Mouse (Mus musculus) cerebellum, adult 9-10 months (tissue): ENCODE data around the gene Ppm1b.

ENCODE experiments used
- DNase-seq: peaks from one replicate; pipeline ENCODE4 v3.0.0; 2022

The Ppm1b gene

DNA sequence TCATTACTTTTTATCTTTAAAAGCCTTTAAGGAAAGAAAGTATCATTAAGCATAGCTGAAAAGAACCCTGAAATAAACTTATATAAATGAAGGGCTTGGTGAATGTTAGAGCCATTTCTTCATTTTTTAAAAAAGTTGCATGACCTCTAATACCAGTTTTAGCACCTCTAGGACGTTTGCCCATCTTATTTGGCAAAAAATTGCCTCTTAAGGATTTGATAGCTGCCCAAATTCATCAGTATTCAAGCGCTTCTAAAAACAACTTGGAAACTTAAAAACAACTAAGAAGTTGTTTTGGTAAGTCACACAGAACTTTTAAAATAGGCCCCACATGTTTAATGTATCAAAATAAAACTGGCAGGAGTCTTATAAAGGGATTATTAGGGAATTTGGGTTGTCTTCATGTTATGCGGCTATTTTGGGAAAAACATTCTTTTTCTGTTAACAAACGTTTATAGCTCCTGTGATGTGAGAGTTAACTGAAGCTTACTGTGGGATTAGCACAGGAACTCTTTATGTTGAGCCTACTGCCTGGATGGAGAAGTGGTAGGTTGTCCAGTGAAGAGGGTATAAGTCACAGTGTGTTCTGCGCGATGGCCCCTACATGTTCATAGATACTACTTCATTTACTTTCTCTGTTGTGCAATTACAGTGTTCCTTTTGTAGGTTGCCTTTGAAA, 2.6 kb downstream of the Ppm1b start:
- peak; percentile 55 for DNase-seq

DNA sequence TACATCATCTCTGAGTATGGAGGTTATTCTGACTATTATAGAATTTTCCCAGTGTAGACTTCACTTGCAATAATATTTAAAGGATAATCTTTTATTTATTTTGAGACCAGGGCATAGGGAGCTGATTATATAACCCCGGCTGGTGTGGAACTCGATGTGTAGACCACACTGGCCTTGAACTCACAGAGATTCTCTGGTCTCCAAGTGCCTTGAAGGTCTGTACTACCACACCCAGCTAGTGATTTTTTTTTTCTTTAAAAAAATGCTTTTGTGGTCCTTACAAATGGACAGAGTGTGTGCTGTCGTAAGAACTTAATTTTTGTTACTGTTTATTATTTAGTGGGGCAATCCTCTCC, 3.1 kb downstream of the Ppm1b start:
- DNase-seq, result peak; percentile 44

DNA sequence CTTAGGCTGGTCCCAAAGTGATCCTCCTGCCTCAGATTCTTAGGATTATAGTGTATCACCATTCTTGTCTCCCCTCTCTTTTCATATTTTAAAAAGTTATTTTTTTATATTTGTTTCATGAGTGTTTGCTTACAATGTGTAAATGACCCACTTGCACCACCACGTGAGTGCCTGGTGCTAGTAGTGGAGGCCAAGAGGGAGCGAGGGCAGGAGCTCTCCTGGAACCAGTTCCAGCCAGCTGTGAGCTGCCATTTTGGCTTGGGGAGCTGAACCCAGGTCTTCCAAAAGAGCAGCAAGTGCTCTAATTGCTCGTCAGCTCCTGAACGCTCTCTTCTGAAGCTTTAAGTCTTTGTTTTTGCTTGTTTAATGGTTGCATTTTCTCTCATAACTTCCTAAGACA, 3.6 kb downstream of the Ppm1b start:
- DNase-seq, result peak; percentile 44

DNA sequence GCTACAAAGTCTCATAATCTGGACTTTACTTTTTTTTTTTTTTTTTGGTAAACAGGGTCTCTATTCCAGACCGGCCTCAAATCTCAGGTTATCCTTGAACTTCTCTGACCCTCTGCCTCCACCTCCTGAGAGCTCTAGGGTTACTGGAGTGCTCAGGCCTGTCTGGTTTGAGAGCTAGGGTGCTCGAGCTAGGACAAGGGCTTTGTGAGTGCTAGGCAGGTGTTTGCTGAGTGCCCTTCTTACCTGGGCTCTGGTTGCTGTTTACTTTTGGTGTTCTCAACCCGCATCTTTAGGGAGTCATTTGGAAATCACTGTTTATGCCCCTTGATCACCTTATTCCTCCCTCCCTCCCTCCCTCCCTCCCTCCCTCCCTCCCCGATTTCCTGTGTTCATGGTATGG, 5.5 kb downstream of the Ppm1b start:
- no peak for DNase-seq

DNA sequence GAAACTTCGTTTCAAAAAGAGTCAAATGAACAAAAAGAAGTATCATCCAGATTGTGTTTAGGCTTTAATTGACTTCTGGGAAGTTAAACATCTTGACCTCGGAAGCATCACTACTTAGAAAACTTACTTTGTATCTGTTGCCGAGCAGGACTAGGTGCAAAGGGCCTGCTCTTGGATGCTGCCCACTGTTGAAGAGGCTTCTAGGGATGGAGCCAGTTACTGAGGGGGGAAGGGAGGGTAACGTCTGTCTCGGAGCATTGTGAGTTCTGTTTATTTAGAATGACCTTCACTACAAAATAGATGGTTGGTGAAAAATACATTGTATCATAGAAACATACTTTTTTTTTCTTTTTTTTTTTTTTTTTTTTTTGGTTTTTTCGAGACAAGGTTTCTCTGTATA, 7.1 kb downstream of the Ppm1b start:
- DNase-seq, result no peak

DNA sequence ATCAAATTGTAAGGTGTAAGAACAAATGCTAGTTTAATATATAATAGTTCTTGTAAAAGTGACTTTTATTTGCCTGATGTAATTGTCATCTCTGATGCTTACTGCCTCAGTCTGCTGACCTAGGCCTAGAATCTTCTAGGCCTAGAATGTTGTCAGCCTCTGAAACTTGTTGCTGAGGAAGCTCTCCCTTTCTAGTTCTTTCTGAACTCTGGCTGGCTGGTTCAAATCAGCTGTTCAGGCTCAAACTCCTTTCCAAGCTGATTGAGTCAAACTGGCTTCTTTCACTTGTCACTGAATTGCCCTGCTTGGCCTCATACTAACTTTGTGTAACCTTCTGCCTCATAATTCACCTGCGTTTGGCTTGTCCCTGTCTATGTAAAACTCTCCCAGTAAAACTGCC, 9.7 kb downstream of the Ppm1b start:
- no peak for DNase-seq

DNA sequence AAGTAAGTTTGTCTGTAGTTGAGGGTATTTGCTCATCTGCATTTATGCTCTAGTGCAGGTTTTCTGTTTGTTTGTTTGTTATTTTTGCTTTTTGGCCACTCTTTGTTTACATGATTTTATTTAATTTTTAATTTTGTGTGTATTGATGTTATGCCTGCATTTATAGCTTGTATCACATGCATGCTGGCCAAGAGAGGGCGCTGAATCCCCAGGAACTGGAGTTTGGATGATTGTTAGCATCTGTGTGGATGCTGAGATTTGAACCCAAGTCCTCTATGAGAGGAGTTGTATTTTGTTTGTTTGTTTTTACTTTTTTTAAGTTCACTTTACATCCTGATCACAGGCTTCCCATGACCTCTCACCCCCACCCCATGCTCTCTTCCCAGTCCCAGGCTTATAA, 10.5 kb downstream of the Ppm1b start:
- DNase-seq, result no peak

DNA sequence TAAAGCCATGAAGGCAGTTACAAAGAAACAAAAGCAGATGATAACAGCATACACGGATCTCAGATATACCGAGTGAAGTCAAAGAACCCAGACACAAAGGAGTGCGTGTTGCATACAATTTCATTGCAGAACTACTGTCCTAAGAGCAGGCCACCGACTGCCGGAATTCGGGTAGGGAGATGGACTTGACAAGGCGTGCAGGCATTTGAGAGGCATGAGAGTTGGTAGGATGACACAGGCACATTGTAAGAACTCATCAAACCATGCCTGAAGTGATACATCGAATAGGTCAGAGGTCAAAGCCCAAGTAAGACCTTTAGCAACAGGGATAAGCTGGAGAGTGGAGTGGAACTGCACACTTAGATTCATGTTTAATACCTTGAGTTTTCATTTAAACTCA, 13.4 kb downstream of the Ppm1b start:
- no peak for DNase-seq

DNA sequence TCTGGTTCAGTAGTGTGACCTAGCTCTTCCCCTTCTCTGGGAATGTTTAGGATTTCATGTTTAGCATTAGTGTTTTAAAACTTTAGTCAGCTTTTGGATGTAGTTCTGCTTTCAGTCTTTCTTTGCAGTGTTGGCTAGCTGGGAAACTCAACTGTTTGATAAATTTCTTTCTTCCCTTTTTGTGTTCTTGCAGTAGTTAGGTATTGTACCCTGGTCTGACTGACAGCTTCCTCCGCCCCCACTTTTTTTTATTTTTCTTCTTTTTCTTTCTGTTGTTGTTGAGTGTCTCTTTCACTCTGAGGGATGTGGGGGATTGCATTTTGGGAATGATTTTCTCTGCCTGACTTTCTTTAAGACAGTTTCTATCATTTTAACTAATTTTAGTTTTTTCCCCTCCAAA, 25.2 kb downstream of the Ppm1b start:
- DNase-seq, result no peak

DNA sequence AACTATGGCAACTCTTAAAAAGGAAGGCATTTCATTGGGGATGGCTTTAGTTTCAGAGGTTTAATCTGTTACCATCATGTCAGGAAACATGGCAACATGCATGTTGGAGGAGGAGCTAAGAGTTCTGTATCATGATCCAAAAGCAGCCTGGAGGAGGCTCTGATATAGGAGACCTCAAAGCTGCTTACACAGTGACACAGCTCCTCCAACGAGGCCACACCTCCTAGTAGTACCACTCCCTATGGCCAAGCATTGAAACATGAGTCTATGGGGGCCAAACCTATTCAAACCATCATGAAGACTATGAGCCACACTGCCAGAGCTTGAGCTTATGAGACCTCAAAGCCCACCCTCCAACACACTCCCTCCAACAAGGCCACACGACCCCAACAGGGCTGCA, 26.2 kb downstream of the Ppm1b start:
- DNase-seq, result no peak

DNA sequence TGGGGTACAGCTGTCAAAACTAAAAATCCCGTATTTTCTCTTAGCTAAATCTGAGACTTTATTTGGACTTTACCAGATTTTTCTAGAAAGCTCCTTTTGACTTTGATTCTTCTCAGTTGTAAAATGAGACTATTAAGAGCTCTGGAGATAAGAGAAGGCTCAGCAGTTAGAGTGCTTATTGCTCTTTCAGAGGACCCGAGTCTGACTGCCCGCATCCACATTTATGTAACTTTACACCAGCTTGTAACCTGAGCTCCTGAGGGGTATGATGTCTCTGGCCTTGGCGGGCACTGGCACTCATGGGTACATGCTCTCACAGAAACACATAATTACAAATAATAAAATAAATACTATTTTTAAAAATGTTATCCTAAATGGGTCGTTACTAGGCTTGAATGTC, 29.8 kb downstream of the Ppm1b start:
- no peak for DNase-seq

DNA sequence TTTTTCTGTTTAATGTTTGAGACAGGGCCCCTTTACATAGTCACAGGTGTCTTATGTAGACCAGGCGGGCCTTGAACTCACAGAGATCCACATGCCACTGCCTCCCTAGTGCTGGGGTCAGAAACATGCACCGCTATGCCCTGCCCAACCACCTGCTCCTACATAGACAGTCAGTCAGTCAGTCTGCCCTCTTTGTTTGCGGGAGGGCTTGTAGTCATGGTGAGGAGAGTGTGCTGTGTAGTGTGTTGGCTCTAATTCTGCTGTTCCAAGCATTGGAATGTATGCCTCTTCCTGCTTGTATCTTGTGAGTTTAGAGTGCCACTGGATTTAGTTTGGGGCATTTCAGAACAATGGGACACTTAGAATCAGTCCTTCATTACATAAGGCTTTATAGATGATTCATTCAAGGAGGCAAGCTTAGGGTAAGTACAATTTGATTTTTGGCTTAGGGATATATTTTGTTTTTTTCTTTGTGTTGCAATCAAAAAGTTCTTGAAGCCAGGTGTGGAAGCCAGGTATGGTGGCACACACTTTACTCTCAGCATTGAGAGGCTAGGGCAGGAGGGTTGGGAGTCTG, 31.4 kb downstream of the Ppm1b start:
- no peak for DNase-seq

DNA sequence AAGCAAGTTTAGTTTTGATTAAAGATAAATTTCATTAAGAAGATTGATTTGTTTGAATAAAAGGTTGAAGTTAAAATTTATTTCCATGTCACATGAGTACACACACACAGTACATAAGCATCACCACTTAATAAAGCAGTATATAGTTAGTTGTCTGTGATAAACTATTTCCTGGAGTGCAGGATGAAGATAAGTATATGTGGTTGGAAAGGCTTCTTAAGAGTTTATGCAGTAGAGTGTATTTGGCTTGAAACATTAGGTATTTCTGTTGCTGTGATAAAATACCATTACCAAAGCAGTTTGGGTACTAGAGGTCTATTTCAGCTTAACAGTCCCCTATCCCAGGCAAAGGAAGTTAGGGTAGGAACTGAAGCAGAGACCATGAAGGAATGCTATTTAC, 32.0 kb downstream of the Ppm1b start:
- DNase-seq, result no peak

DNA sequence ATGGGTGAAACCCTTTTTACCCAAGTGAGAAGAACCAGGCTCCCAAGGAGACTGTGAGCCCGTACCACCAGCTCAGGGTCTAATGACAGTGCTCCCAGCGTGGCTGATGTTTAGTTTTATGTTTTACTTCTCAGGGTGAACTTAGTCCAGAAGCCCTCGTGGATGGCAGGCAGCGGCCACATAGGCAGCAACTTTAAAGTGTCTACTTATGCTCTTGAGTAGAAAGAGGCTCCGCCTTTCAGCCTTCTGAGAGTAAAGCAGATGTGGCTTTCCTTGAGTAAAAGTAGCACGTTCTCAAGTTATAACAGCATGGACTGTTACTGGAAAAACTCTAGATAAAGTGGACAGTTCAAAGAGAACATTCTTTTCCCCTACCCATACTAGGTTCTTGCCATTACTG, 39.3 kb downstream of the Ppm1b start:
- no peak for DNase-seq

DNA sequence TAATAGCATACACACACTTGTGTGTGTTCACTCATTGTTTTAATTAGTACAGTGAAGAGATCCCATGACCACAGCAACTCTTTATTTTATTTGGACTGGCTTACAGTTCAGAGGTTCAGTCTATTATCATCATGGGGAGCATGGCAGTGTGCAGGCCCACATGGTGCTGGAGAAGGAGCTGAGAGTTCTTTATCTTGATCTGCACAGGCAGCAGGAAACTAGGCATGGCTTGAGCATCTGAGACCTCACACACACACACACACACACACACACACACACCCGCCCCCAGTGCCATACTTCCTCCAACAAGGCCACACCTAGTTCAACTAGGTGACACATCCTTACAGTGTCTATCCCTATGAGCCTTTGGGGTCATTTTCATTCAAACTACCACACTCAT, 41.1 kb downstream of the Ppm1b start:
- no peak for DNase-seq

DNA sequence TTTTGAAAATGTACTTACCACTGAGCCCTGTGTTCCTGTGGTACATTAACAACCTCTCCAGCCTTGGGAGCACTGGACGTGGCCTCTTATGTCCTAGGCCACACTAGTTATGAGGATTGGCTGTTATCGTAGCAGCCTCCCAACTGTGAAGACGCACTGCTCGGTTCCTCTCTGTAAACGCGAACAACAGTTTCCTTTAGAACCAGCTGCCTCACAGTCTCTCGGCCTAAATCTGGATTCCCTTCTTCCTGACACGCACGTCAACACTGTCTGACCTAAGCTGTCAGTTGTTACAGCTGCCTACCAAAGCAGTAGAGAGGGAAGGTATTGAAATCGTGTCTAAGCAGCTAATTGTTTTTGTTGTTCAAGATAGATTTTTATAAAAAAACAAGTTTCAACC, 43.1 kb downstream of the Ppm1b start:
- no peak for DNase-seq

DNA sequence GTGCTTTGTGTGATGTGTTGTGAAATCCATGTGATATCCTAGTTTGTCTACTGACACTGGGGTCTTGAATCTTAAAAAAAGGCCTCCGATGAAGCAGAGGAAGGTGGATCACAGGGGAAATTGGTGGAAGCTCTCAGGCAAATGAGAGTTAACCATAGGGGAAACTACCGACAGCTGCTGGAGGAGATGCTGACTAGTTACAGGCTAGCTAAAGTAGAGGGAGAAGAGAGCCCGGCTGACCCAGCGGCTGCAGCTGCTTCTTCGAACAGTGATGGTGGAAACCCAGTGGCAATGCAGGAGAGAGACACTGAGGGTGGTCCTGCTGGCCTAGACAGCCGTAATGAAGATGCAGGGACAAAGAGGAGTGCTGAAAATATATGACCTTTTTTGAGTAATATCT, 56.9 kb downstream of the Ppm1b start:
- no peak for DNase-seq

DNA sequence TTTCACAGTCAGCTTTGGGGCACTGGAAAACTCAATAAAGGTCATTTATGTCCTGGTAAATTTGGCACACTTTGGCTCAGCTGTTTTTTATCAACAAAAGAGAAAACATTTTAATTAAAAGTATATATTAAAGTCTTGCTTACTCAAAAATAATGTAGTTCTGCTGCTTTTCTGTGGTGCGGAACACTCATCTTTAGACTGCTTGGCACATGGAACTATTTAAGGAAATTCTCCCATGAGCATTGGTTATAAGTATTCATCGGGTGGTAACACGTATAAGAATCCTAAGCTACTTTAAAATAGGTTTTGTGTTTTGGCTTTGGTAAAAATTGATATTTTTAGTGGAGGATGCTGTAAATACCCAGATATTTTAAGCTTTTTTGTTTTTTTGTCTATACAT, 58.1 kb downstream of the Ppm1b start:
- no peak for DNase-seq

DNA sequence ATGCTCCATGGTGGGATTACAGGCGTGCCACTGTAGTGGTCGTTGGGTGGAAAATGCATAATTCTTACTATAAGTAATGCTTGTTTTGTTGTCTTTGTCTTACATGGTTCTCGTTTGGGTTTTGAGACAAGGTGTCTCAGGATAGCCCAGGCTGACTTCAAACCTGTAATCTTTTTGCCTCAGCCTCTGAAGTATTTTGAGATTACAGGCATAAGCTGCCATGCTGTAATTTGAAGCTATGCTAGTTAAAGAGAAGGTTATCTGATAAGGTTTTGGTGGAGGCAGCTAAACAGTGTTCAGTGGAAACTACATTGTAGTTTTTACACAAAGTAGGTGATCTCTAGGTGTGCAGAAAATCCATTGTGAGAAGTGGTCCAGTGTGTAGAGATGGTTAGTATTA, 61.8 kb downstream of the Ppm1b start:
- DNase-seq, result no peak

DNA sequence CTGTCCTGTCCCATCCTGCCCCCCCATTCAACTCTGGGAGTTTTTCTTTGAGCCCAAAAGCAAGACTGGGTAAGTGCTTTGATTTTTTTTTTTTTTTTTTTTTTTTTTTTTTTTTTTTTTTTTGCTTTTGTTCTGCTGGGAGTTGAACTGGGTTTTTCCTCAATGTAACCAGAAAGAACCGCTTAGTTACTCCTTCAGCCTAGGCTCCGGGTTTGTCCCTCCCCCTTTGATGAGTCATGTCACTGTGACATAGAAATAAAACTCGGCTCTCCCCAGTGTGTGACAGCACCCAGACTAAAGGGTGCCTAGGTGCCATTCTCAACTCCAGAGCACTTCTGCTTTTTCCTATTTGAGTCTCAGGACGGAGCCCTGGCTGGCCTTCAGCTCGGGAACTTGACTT, 62.3 kb downstream of the Ppm1b start:
- DNase-seq, result no peak

DNA sequence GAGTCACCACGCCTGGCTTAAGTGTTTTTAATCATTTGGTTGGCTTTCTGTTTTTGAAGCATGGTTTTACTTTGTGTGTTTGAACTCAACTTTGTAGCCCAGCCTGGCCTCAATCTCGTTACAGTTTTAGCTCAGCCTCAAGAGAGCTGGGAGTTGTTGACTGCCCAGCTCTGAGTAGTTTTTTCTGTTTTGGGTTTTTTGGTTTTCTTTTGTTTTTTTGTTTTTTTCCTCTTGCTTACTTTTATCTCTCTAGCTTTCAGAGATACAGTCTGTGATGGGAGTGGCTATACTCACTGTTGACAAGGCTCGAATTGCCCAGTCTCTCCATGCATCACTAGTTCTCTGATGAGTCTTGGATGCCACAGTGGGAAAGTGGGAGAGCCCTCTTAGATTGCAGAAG, 63.8 kb downstream of the Ppm1b start:
- DNase-seq, result no peak

DNA sequence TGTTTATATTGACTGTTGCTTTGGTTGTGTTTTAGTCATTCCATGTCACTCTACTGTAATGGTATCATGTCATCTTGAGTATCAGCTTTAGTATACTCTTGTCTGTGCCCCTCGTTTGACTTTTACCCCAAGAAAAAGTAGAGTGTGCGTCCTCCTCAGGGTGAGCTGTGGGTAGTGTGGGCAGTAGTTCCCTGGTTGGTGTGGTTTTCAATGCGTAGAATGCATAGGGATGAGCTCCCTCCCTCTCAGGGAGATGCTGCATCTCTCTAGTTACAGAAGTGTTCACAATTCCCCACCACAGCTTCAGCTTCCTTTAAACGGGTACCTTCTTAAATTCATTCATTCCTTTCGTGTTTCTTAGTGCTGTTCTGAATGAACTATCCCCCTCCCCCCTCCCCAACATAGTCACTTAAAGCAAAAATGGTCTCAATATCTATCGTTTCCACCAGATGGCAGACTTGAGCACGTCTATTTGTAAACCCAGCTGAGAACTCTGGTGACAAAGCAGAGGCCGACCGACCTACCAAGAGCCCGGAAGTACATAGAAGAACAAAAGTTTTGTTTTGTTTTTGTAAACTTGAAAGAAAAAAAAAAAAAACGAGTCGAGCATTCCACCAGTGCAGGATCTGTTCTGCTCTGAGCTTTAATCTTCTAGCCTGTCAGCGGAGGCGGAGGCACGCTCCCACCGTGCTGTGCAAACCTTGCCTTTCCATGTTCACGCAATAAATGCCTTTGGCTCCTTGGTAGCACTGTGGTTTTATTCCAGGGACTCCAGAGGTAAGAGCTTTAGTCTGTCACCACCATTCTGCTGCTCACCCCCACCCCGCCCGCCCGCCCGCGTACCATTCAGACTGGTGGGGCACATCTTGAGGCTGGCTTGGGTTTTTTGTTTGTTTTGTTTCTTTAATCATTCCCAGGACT, 67.0 kb downstream of the Ppm1b start:
- peak; percentile 65 for DNase-seq

DNA sequence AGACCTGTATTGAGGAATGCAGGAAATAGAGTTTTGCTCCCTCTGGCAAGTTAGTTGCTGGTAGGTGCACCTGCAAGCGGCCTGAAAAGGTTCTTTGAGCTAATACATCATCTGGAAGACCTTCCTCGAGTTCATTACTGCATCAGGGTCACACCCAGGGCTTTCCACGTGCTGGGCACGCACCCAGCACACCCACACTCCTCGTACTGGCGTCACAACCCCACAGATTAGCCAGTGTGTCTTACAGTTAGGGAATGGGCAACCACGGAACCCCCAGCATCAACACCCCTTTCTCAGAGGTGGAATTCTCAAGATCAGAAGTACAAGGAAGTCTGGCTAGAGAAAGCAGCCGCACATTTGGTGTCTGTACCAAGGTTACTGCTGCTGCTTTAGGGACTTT, 67.7 kb downstream of the Ppm1b start:
- no peak for DNase-seq

DNA sequence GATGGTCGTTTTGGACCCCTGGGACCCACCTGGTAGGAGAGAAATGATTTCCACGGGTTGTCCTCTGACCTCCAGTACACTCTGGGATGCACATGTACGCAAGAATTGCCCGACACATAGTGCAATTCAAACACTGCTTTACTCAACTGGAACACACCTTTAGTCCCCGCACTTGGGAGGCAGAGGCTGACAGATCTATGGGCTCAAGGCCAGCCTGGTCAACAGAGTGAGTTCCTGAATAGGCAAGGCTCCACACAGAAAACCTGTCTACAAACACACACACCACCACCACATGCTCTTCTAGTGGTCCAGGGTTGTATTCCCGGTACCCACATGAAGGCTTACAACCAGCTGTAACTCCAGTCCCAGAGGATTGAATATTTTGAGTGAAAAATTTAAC, 68.6 kb downstream of the Ppm1b start:
- DNase-seq, result no peak
